Mouse (Mus musculus) lung, postnatal 0 days (tissue): Measurements from ENCODE around the gene Rgsl1. TPM values are rescaled to one million over a fixed set of nuclear protein-coding genes. Genes with fewer than 3 reads are reported as not detected.

Experiments
- ATAC-seq: fragments of 200-750 bp; cut with Nextera tagmentation; 2 replicates; pipeline ENCODE4 v1.8.0; 2017; ENCODE audit warnings: moderate library complexity
- DNase-seq: peaks from one replicate; pipeline ENCODE4 v3.0.0-alpha.2; 2016; ENCODE audit warnings: low spot score
- H3K27ac ChIP-seq: fragments of 300-500 bp; sonication (generic); 2 replicates; pipeline ENCODE4 v1.5.1; 2014; ENCODE audit warnings: antibody characterized with exemption, mild to moderate bottlenecking, low read length, mixed read lengths
- H3K27me3 ChIP-seq: fragments of 300-500 bp; sonication (generic); replicated peaks from 2 replicates; pipeline ENCODE4 v1.6.1; 2014; ENCODE audit warnings: low read length, mixed read lengths; ENCODE audit not compliant: insufficient read depth
- H3K36me3 ChIP-seq: fragments of 300-500 bp; sonication (generic); 2 replicates; pipeline ENCODE4 v1.6.1; 2014; ENCODE audit warnings: low read length, mixed read lengths; ENCODE audit not compliant: insufficient read depth
- H3K4me1 ChIP-seq: fragments of 300-500 bp; sonication (generic); 2 replicates; pipeline ENCODE4 v1.6.1; 2014; ENCODE audit warnings: antibody characterized with exemption, low read depth, low read length, mixed read lengths; ENCODE audit not compliant: insufficient read depth
- H3K4me2 ChIP-seq: fragments of 300-500 bp; sonication (generic); replicated peaks from 2 replicates; pipeline ENCODE4 v1.6.1; 2014; ENCODE audit warnings: low read depth, mild to moderate bottlenecking, low read length, moderate library complexity, mixed read lengths
- H3K4me3 ChIP-seq: fragments of 300-500 bp; sonication (generic); 2 replicates; pipeline ENCODE4 v1.5.1; 2014; ENCODE audit warnings: low read depth, low read length
- H3K9ac ChIP-seq: fragments of 300-500 bp; sonication (generic); replicated peaks from 2 replicates; pipeline ENCODE4 v1.6.1; 2014; ENCODE audit warnings: low read depth, mild to moderate bottlenecking
- H3K9me3 ChIP-seq: fragments of 300-500 bp; sonication (generic); 2 replicates; pipeline ENCODE4 v1.6.1; 2016; ENCODE audit warnings: low read length, mixed read lengths
- CTCF ChIP-seq: IDR thresholded peaks from 2 replicates; pipeline ENCODE4 v1.5.1; 2016; ENCODE audit warnings: antibody characterized with exemption, mild to moderate bottlenecking
- EP300 ChIP-seq: IDR thresholded peaks from 2 replicates; pipeline ENCODE4 v1.6.1; 2016; ENCODE audit warnings: antibody characterized with exemption, mild to moderate bottlenecking, control low read depth
- WGBS: fragments of 180-500 bp; shearing (Covaris S2); extraction: QIAGEN DNeasy Blood & Tissue Kit; methylation state at CpG from one replicate; pipeline ENCODE4 v1.1.7; 2014; 5-methylcytosine and 5-hydroxymethylcytosine counted together
- polyA plus RNA-seq: library from polyadenylated mRNA; unstranded; fragments of >200 nt; fragmentation: Nextera tagmentation; extraction: Ambion mirVana; gene quantifications from 2 replicates; pipeline ENCODE4 v1.2.1, GENCODE M21; 2015

Gene Rgsl1
- polyA plus RNA-seq, 1 experiment from 2014 or later: 0.10 TPM

DNA sequence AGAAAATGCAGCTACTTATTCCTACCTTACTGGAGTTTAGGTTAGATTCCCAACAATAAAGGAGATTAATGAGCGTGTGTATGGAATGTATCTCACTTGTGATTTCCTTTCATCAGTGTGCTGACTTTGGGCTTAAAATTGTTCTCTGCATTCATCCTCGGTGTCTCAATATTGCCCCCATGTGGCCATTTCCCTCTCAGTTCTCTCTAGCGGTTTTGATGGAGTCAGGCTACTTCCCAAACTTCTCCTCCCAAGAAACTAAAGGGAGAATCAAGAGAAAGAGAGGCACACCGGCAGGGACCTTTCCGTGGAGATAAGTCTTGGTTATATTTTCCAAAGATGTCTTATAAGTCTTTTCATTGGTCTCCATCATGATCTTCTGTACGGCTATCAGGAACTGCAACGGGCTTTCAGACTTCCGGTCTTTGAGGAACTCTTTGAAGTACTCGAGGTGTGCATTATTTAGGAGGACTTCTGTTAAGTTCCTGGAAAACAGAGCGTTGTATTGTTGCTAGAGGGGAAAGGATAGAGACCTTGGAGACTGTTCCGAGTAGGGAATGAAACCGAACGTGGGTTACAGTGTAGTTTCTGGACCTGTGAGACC is 36.5 kb downstream of the Rgsl1 start:
- Histone ChIP-seq H3K27me3 (no peaks in the 10 kb centered on the region), H3K27ac (no peak overlapping the region), H3K4me3 (no peak overlapping the region), H3K4me2 (no peak overlapping the region), H3K4me1 (no peaks in the 10 kb centered on the region; the same call in 1 of the 2 replicates), H3K36me3 (no peaks in the 10 kb centered on the region), H3K9me3 (no peaks in the 10 kb centered on the region), H3K9ac (no peak overlapping the region)
- ATAC-seq: no peak; the same call in 1 of the 2 replicates
- 42% methylated on average over 13 of the region's 13 CpGs for WGBS
- TF ChIP-seq CTCF (peak; percentile 84), EP300 (no peak)
- DNase-seq: peak; percentile 81

DNA sequence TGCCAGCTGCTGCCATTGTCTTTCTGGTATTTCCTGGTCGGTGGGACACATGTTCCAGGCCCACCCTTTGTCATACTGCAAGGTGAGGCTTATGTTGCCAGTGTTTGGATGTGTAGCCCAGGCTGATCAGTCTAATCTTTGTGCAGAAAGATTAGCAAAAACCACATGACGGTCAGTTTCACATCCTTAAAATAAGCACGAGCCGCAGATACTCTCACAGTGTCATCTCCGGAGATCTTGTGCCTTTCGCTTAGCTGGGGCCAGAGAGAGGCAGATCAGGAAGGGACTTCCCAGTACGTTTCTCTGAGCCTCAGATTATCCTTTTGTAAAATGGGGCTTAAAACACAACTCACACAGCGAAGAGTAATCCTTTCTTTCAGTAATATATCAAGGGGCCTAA is 40.4 kb downstream of the Rgsl1 start:
- WGBS: 79% methylated on average over 8 of the region's 8 CpGs
- TF ChIP-seq EP300 (no peak), CTCF (no peak)
- ATAC-seq: no peak
- DNase-seq: no peak
- H3K9me3 ChIP-seq: no peaks in the 10 kb centered on the region
- H3K4me3 ChIP-seq: no peak overlapping the region
- no peak overlapping the region for H3K4me2 ChIP-seq
- H3K9ac ChIP-seq: no peak overlapping the region
- peak overlapping the region; percentile 1; the same call in 1 of the 2 replicates for H3K27ac ChIP-seq
- peaks cover 5% of the 10 kb centered on the region; the same call in 1 of the 2 replicates for H3K4me1 ChIP-seq
- H3K27me3 ChIP-seq: no peaks in the 10 kb centered on the region
- H3K36me3 ChIP-seq: no peaks in the 10 kb centered on the region

DNA sequence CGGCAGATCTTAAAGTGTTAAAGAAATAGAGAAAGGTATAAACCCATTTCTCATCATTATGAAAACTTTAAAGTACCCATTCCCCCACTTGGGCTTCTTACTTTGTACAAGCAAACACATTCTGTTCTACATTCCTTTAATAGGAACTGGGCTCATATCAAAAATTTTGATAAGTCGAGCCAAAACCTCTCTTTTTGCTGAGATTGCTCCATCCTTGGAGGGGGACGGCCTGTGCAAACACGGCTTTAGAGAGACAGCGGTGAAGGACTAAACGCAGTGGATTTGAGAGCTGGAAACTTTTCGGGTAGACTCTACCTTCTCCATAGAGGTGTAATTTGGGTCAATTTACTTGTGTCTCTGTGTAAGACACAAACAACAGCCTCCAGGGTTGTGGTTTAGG is 41.3 kb downstream of the Rgsl1 start:
- no peaks in the 10 kb centered on the region for H3K9me3 ChIP-seq
- peak; percentile 75 for DNase-seq
- no peak overlapping the region for H3K9ac ChIP-seq
- H3K27ac ChIP-seq: peak overlapping the region; percentile 60
- peak; percentile 33; the same call in 1 of the 2 replicates for ATAC-seq
- 40% methylated on average over 7 of the region's 7 CpGs for WGBS
- TF ChIP-seq CTCF: no peak
- no peak for TF ChIP-seq EP300
- H3K4me3 ChIP-seq: no peak overlapping the region
- no peaks in the 10 kb centered on the region for H3K27me3 ChIP-seq
- H3K4me2 ChIP-seq: no peak overlapping the region; the same call in 1 of the 2 replicates
- no peaks in the 10 kb centered on the region for H3K36me3 ChIP-seq
- H3K4me1 ChIP-seq: peaks cover 5% of the 10 kb centered on the region; the same call in 1 of the 2 replicates

DNA sequence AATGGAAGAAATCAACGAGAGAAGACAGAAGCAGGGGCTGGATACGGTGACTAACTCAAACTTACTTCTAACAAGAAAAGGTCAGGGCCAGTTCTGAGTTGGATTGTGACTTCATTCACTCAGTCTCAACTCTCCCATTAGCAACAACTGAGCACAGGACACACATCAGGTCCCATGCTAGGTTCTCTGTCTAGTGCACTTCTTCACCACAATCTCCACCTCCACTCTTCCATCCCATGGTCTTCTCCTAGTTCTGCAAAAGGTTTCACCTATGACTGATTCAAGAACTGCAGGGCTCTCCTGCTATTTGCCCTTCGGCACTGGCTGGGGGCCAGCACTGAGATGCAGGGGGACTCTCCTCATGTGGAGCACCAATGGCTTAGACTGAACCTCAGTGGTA is 49.7 kb downstream of the Rgsl1 start:
- TF ChIP-seq EP300 (no peak), CTCF (no peak)
- 77% methylated on average over 3 of the region's 3 CpGs for WGBS

DNA sequence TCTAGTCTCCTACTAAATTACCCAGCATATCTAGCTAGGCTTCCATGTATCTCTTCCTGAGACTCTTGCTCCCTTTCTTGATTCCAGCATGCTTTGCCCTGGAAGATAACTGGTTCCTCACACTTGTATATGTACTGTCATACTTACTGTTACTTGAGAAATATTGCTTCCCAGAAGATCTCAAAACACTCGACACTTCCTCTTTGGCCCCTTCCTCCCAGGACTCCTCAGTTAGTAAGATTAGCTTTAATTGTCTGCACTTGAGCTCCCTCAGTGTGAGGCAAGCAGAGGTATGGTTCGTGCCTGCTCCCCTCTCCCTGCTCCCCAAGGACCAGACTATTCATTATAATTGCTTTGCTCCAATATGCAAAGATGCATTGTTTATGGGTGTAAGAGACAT is 53.2 kb downstream of the Rgsl1 start:
- Histone ChIP-seq H3K4me1 (no peaks in the 10 kb centered on the region), H3K27ac (no peak overlapping the region), H3K27me3 (no peaks in the 10 kb centered on the region), H3K36me3 (no peaks in the 10 kb centered on the region), H3K4me2 (no peak overlapping the region), H3K9me3 (no peaks in the 10 kb centered on the region), H3K9ac (no peak overlapping the region), H3K4me3 (no peak overlapping the region)
- DNase-seq (no peak), ATAC-seq (no peak)
- TF ChIP-seq EP300 (no peak), CTCF (no peak)
- 41% methylated on average over 2 of the region's 2 CpGs for WGBS

More for the DNA sequence above, 49.7 kb downstream of the Rgsl1 start:
- H3K9ac ChIP-seq: no peak overlapping the region
- no peak for DNase-seq
- no peak overlapping the region for H3K4me2 ChIP-seq
- H3K27ac ChIP-seq: no peak overlapping the region
- no peaks in the 10 kb centered on the region for H3K4me1 ChIP-seq
- H3K4me3 ChIP-seq: no peak overlapping the region
- ATAC-seq: no peak
- no peaks in the 10 kb centered on the region for H3K27me3 ChIP-seq
- no peaks in the 10 kb centered on the region for H3K36me3 ChIP-seq
- H3K9me3 ChIP-seq: no peaks in the 10 kb centered on the region

DNA sequence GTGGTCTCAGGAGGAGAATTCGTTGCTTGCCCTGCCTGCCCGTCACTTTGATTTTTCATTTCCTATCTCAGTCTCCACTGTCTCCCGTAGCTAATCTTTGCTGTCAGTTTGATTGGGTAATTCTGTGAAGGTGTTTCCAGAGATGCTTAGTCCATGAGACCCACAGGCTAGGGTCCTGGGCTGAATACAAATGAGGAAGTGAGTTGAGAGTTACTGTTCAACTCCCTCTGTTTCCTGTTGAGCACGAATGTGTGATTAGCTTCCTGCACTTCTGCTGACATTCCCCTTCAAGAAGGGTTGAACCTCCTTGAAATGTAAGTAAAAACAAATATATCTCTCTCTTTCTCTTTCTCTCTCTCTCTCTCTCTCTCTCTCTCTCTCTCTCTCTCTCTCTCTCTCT is 58.3 kb downstream of the Rgsl1 start:
- Histone ChIP-seq H3K4me1 (no peaks in the 10 kb centered on the region), H3K27me3 (no peaks in the 10 kb centered on the region), H3K4me2 (no peak overlapping the region), H3K27ac (no peak overlapping the region), H3K9me3 (no peaks in the 10 kb centered on the region), H3K36me3 (no peaks in the 10 kb centered on the region), H3K9ac (no peak overlapping the region), H3K4me3 (no peak overlapping the region)
- WGBS: 42% methylated on average over 4 of the region's 4 CpGs
- no peak for TF ChIP-seq CTCF
- no peak for TF ChIP-seq EP300
- DNase-seq: no peak
- ATAC-seq: no peak

DNA sequence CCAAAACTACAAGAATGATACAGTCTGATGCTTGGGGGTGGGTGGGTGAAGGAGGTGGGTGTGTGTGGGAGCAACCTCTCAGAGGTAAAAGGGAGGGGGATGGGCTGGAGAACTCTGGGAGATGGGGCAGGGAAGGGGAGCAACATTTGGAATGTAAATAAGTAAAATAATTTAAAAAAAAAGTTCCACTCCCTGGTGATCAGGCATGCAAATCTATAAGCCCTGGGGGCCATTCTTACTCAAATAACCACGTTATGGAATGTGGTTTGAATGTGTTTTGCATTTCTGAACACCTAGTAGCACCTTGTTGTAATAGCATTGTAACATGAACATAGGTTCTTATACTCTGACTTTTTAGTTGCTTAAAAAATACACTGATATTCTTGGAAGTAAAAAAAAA is 60.6 kb downstream of the Rgsl1 start:
- Histone ChIP-seq H3K27me3 (no peaks in the 10 kb centered on the region), H3K36me3 (no peaks in the 10 kb centered on the region), H3K27ac (no peak overlapping the region), H3K4me2 (no peak overlapping the region), H3K9me3 (no peaks in the 10 kb centered on the region), H3K4me3 (no peak overlapping the region), H3K4me1 (no peaks in the 10 kb centered on the region), H3K9ac (no peak overlapping the region)
- DNase-seq (no peak), ATAC-seq (no peak)
- WGBS: 48% methylated on average over 1 of the region's 1 CpGs
- no peak for TF ChIP-seq CTCF
- TF ChIP-seq EP300: no peak
